Mouse (Mus musculus) erythroid progenitor cell, adult 5-6 weeks (primary cell): Measurements from ENCODE around the gene Pex12. TPM values are rescaled to one million over a fixed set of nuclear protein-coding genes. Genes with fewer than 3 reads are reported as not detected.
A peak's percentile ranks its signal among the peaks of the same experiment; 100 is the strongest.
"Not testable (repeated sequence)": the region's sequence is repeated elsewhere in the genome, so short reads cannot be mapped to it uniquely, and the experiment has no call there.

ENCODE experiments used
- ATAC-seq: replicated peaks from 2 replicates; pipeline ENCODE4 v1.8.0; 2016; ENCODE audit warnings: moderate number of reproducible peaks, mild to moderate bottlenecking, moderate TSS enrichment, inconsistent platforms; ENCODE audit not compliant: poor library complexity, low FRiP score, severe bottlenecking
- total RNA-seq, 2 experiments: library from RNA; stranded (forward) in 1 of 2; stranded (reverse) in 1 of 2; fragments of 150-400 nt in 1 of 2; fragments of 186-747, 209-891 nt in 1 of 2; gene quantifications; 2 replicates each; pipeline versions ENCODE4 v1.2.3 to v1.2.4; 2015 to 2017; ENCODE audit warnings: low replicate concordance in 2 of 2

Gene Pex12
- total RNA-seq (2015; ENCODE audit: low replicate concordance) = 1.1 and 2.5 TPM in 2 replicates
- total RNA-seq (2017; ENCODE audit: low replicate concordance) = 2.2 TPM in 1 of 2 replicates, not detected in the other

DNA sequence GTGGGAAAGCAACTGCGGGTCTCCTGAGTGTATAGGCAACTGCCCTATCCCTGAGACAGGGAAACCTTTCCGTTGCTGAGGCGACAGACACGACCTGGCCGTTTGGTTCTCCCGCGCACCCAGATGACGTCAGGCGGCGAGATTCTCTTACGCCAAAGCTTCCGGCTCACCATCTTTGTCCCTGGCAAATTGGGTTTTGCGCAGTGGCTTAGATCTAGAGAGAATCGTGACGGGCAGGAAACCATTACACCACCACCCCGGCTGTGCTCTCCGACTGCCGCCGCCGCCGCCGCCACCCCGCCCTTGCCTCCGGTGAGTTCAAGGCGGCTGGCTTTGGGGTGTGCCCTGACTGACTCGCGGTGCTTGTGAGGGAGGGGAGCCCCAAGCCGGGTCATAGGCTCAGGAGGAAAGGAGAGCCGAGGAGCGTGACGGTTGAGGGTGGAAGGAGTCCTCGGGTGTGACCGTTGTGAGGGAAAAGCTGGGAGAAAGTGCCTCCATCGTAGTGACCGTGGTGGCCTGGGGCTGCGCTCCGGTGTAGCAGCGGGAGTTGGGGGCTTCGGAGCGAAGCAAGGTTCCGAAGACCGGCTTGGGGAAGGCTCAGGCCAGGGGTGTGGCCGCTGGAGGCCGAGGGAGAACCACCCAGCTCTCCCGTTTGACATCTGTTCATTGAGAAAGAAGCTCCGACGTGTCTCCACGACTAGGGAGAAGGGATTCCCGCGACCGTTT, at the start of gene Pex12:
Gene Pex12, minus strand, starts transcription at position 61 of the 726 bp plus-strand sequence.
- ATAC-seq = peak; percentile 79

DNA sequence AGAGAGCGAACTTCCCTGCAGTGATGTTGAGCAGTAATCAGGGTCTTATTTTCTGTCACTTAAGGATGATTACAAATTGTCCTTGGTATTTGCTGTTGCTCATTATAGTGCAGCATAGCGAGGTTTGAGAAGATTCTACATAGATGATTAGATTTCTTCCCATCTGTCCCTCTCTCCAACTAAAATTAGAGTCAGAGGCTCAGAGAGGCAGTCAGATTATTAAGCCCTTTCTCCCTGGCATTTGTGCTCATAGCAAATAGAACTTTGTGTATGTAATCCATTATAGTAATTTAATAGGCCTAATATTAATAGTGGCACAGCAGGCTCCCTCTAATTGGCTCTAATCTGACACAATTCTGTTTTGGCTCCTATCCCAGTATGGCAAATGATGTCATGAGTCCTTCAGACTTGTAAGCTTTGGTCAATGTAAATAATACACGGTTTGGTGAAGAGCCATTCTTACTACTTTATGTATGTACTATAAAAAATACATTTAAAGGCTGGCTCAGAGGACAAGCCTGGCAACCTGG, 39.4 kb upstream of the Pex12 start:
- no peak for ATAC-seq

DNA sequence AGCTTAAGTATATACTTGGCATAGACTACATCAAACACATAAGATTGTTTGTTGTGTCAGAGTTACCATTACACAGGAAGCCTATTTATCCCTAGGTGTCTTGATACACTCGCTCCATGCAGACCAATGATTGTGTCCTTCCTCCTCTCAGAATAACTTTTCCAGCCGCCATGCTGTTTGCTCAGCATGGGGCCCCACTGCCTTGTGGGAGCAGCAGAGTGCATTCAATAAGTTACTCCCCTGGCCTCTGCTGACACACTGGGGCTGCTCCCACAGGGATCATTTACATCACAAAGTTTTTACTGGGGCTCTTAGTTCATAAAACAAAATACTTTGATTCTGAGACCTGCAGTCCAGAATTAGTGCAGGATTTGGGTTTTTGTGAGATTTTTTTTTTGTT, 37.3 kb upstream of the Pex12 start:
- no peak for ATAC-seq

DNA sequence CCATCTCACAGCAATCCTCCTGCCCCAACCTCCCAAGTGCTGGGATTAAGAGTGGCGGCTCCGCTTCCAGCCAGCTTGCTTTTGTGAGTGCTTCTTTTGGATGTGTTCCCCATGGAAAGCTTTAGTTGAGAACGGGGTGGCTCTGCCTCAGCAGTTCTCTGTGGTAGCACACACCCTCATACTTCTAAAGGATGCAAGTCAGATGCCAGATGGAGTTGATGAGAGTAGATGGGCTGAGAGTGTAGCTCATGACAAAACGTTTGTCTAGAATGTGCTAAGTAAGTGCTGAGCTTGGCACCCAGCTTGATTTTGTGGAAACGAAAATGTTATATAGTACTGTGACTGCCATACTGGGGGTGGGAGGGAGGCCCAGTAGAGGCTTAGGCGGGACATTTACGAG, 33.4 kb upstream of the Pex12 start:
- ATAC-seq = no peak

DNA sequence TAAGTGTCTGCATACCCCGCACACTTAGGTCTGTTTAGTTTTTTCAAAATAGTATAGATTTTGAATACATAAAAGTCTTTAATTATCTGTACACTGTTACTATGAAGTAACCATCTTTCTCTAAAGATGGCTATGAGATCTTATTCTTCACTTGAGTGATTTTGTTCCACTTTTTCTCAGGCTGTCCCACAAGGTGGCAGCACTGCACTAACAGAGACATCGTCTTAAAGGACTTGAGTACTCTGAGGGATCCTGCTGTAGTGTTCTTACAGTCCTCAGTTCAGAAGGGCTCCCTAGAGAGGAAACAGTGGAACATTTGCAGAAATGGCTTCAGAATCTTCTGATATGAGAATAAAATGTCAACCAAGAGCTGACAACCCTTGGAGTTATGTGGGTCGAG, 25.0 kb upstream of the Pex12 start:
- no peak for ATAC-seq

DNA sequence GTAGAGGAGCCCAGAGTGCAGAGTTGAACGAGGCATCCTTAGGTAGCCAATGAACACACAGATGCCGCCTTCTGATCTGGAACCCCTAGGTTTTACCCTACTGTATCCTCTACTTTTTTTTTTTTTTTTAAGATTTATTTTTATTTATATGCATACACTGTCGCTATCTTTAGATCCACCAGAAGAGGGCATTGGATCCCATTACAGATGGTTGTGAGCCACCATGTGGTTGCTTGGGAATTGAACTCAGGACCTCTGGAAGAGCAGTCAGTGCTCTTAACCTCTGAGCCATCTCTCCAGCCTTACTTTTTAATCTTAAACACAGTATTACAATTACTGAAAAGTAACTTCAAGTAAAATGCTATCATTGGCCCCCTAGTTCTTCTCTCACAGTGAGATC, 24.3 kb upstream of the Pex12 start:
- not testable (repeated sequence) for ATAC-seq

DNA sequence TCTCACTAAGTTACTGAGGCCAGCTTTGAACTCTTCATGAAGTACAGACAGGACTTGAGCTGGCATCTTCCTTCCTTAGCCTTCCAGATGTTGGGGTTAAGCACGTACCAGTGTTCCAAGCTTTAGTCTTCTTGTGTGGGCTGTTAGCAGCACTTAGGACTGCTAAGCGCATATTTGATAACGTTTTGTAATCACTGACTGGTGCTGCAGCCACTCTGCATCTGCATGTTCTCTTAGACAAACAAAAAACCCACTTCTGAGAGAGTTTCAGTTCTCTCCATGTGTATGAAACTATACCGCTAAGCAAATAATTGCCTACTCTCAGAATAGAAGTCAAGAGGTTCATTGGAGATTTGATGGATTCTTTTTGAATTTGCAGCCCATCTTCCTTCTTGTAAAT, 16.7 kb upstream of the Pex12 start:
- ATAC-seq = no peak

DNA sequence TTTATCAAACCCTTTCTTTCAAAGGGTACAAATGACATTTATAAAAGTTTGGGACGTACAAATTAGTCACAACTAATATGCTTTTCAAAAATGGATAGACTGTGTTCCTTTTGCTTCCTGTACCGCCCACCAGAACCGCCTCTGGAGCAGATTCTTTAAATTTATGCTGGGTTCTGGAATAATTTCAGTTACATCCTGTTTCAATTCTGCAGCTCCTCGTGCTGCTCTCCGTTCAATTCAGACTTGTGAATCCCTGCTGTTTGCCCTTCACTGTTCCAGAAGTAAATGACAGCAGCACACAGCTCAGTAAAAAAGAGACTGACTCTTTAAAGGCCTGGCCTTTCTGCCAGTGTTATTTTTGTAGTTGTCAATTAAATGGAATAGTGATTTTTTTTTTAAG, 10.1 kb upstream of the Pex12 start:
- no peak for ATAC-seq

DNA sequence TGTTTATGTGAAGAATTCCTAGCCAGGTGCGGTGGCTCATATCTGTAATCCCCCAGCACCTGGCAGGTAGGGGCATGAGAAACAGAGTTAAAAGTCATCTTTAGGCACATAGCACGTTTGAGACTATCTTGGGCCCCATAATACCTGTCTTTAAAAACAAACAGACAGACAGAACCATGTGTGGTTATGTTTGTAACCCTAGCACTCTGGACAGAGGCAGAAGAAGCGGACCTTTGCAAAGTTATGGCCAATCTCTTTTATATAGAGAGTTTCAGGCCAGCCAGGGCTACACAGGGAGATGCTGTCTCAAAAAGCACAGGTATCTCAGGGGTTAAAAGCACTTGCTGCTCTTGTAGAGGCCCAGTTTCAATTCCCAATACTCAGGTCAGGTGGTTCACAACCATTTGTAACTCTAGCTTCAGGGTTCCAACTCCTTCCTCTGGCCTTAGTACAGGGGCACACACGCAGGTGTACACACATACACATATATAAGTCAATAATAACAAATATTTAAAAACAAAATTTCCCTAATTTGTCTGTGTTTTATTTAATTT, 4.4 kb upstream of the Pex12 start:
- ATAC-seq = no peak

DNA sequence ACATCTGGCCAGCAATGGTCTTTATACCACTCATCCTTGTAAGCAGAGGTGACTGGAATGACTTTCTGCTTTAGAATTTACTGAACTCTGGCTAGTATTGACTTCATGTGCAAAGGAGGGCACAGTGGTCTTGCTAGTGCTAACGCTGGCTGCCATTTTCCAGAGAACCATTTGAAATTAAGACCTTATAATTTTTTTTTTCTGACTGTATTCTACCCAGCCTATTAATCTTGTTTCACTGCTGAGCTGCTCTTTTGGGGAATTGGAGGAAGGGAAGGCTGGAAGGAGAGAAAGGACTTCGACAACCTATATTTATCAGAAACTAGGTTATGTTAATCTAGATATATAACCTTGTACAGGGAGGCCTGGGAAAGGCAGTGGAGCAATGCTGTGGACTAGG, 2.1 kb upstream of the Pex12 start:
- ATAC-seq = no peak

DNA sequence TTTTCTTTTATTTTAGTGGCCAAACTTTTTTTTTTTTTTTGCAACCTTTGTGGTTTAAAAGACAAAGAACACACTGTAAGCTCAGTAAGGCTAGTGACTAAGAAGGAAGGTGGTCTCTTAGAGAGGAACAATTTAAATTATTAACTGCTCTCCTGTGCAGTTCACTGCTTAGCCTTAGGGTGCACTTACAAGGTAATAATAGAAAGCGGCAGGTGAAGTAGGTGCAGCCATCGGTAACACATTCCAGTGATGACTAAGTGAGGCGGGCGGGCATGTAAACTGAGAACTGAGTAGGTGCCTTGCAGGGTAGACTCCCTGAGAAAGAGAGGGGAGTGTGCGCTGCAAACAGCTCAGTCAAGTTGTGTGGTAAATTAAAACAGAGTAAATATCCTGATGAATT, 1.4 kb upstream of the Pex12 start:
- no peak for ATAC-seq

DNA sequence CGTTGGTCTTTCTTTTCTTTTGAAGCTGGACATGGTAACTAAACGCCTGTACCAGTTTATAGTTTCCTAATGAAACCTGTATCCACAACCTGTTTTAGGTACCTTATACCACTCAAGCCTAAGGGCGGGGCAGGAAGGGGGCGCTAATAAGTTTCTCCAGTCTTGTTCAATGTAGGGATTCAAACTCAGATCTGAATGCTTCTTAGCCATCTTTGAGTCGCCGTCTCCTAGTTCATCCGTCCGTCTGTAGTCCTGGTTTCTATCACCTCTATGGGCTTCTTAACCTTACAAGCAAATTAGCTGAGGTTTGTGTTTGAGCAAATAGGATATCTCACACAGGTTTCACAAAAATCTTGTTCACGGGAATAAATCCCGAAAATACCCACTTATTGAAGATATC, 262 bp downstream of the Pex12 start:
- ATAC-seq = peak; percentile 27

DNA sequence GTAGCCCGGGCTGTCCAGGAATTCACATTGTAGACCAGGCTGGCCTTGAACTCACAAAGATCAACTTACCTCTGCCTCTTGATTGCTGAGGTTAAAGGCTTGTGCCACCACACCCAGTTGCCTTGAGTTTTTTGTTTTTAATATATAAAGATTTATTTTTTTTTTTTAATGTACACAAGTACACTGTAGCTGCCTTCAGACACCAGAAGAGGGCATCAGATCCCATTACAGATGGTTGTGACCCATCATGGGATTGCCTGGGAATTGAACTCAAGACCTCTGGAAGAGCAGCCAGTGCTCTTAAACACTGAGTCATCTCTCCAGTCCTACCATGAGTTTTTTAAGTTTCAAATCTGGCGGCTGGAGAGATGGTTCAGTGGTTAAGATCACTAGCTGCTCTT, 955 bp downstream of the Pex12 start:
- no peak for ATAC-seq

DNA sequence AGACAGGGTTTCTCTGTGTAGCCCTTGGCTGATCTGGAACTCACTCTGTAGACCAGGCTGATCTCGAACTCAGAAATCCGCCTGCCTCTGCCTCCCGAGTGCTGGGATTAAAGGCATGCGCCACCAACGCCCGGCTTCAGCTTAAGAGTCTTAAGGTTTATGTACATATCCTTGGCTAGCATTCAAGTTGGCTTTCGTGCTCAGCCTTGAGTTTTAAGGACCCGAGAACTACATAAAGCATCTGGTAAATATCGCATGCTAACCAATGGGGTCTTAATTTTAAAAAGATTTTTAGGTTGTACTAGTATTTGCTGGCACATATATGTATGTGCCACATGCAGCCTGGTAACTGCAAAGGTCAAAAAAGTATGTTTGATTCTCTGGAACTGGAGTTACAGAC, 2.7 kb downstream of the Pex12 start:
- ATAC-seq = no peak

DNA sequence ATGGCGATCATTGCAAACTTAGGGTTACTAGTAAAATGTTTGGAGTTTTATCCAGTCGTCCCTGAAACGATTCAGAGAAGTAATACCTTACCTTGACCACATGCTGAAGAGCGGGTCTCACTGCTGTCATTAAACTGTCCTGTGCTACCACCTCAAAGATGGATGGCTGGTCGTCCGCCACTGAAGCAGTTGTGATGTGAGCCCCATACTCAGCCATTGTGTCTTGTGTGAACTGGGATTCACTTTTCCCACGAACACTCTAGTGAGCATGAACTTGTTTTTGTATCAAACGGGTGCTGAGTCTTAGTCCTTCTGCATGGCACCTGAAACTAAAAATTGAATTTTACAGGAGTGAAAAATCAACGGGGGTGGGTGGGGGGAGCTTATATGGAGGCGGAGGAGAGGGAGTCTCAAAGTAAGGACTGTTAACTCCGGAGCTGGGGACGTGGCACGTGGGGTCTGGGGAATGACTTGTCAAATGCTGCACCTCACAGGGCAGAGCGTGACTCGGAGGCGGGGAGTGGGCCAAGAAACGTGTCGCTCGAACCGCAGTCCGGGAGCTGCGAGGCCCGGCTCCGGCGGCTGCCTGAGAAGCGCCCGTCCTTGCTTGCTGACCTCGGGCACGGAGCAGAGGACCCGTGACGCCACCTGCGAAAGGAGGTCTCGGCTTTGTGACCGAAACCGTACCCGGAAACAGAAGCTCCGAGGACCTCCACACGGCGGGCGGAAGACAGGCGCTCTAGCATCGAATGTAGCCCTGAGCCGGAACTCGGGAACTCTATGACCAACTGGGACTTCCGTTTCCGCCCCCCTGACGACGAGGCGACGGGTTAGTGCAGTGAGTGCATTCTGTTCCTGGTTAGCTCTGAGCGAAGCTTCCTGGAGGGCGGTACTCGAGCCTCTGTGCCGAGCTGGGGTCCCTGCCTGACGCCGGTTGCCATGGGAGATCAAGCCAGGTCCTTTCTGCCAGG, 3.9 kb downstream of the Pex12 start, which contains the start of gene Ap2b1:
Gene Ap2b1, plus strand, starts transcription at position 800 of the 971 bp plus-strand sequence.
- peak; percentile 82 for ATAC-seq

DNA sequence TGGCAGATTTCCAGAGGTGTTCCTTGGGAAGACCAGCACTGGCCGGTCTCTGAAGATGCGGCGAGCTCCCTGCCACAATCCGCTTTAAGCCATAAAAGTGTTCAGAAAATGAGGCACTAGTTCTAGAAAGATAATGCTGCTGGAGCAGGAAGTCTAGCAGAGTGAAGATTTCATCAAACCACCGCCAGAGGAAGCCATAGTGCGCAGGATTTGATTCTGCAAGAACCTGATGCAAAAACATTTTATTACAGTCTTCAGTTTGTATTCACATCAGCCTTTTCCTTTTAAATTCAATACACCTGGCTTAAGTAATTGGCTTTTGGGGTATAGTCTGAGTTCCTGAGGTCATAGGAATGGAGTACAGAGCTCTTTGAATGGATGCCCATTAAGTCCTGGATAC, 4.6 kb downstream of the Pex12 start:
- ATAC-seq = no peak

DNA sequence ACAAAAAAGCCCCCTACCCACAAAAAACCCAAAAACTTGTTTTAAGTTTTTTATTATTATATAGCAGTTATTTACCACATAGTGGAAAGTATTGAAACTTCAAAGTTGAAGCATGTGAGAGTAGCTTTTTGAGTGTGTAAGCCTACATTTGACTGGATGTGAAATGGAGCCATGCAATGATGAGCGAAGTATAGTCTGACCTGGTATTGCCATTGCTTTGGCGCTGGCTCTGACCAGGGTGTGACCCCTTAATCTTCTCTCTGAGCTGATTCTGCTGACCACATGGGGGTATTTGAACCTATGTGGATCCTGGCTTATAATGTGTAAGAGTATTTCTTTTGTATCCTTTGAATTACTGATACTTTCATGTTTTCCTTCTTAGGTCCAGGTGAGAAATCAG, 8.3 kb downstream of the Pex12 start:
- ATAC-seq = no peak

DNA sequence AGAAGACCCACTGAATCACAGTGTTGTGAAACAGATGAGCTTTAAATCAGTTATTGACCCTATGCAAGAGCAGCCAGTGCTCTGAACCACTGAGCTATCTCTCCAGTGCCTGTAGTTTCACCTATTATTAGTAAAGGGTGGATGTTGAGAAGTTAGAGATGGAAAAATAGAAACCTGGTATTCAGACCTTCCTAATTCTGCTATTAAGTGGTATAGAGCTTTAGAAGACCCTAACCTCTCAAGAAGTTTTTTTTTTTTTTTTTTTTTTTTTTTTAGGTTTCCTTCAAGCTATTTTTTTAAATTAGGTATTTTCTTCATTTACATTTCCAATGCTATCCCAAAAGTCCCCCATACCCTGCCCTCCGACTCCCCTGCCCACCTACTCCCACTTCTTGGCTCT, 9.2 kb downstream of the Pex12 start:
- no peak for ATAC-seq

DNA sequence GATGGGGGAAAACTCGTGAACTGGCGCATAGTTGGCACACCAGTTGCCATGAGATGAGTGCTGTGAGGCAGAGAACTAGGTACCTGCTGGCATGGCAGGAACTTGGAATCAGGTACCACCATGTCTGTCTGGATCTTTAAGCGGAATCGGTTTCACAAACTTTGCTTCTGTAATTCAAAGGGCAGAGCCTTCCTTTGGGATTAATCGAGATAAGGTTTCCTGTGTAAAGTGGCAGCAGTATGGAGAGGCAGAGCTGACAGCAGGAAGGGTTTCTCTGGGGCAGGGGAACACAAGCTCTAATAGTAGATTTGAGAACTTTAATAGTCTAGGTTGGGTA, 10.2 kb downstream of the Pex12 start:
- ATAC-seq = 0 out of 2 replicates have a peak, but pooled peaks have one; percentile 39
